Mouse (Mus musculus) layer of hippocampus, adult 9-11 months (tissue): ENCODE results near the gene Dlgap3.

Experiments
- DNase-seq: peaks from one replicate; pipeline ENCODE4 v3.0.0; 2022

Gene Dlgap3

DNA sequence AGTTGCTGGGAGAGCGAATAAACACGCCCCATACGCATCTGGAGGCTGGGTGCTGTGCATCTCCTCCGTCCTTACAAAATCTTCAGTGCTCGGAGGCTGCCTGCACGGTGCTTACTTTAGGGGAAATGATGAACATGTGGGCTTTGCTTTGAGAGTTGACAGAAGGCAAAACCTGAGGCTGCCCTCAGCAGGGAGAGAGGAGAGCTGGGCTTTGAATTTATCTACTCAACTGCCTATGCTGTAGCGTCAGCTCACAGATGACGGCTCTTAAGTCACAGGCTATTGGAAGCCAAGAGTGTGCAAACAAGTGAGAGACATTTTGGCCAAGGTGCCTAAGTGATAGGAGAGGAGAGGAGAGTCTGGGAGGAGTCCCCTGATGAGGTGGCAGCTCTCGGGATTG, 110.2 kb downstream of the Dlgap3 start:
- DNase-seq: no peak
